Mouse (Mus musculus) myocyte (in vitro differentiated cells): ENCODE results near the gene Zfp362. TPM values are rescaled to one million over a fixed set of nuclear protein-coding genes. Genes with fewer than 3 reads are reported as not detected.
A peak's percentile ranks its signal among the peaks of the same experiment; 100 is the strongest.

Source experiments
- H3K27me3 ChIP-seq: one replicate; pipeline ENCODE4 v1.6.1; 2011; ENCODE audit not compliant: control insufficient read depth, insufficient read depth, insufficient read length
- H3K36me3 ChIP-seq: one replicate; pipeline ENCODE4 v1.6.1; 2011; ENCODE audit not compliant: control insufficient read depth, insufficient read depth
- H3K4me2 ChIP-seq: one replicate; pipeline ENCODE4 v1.6.1; 2011; ENCODE audit warnings: low read depth, control low read depth
- H3K4me3 ChIP-seq: one replicate; pipeline ENCODE4 v1.5.1; 2011; ENCODE audit warnings: mild to moderate bottlenecking, control low read depth, moderate library complexity
- H3K79me2 ChIP-seq: one replicate; pipeline ENCODE4 v1.6.1; 2011; ENCODE audit not compliant: control insufficient read depth, insufficient read depth
- H3ac ChIP-seq: one replicate; pipeline ENCODE4 v1.6.1; 2011; ENCODE audit not compliant: control insufficient read depth, insufficient read length
- CEBPB ChIP-seq: IDR thresholded peaks from 2 replicates; pipeline ENCODE4 v1.6.1; 2011; ENCODE audit warnings: mild to moderate bottlenecking, moderate library complexity; ENCODE audit not compliant: poor library complexity, insufficient read depth, severe bottlenecking
- E2F4 ChIP-seq: IDR thresholded peaks from one replicate; pipeline ENCODE4 v1.6.1; 2011; ENCODE audit warnings: mild to moderate bottlenecking, control low read depth, moderate library complexity; ENCODE audit not compliant: insufficient read depth
- MAX ChIP-seq: IDR thresholded peaks from one replicate; pipeline ENCODE4 v1.6.1; 2011; ENCODE audit warnings: low read depth, mild to moderate bottlenecking, control low read depth
- MYOD1 ChIP-seq, 3 experiments: IDR thresholded peaks; one replicate each; pipeline ENCODE4 v1.6.1; 2011; ENCODE audit warnings: control low read depth in 2 of 3, low read depth in 2 of 3, mild to moderate bottlenecking in 2 of 3, moderate library complexity in 1 of 3; ENCODE audit not compliant: insufficient read length in 2 of 3, control insufficient read depth in 1 of 3
- MYOG ChIP-seq, 3 experiments: IDR thresholded peaks; one replicate each; pipeline ENCODE4 v1.6.1; 2011; ENCODE audit warnings: control low read depth in 2 of 3, low read depth in 2 of 3, mild to moderate bottlenecking in 2 of 3; ENCODE audit not compliant: insufficient read length in 2 of 3, control insufficient read depth in 1 of 3, insufficient read depth in 1 of 3
- POLR2A ChIP-seq: IDR thresholded peaks from one replicate; pipeline ENCODE4 v1.6.1; 2011; ENCODE audit warnings: low read depth, mild to moderate bottlenecking, control low read depth, moderate library complexity; ENCODE audit not compliant: insufficient read length
- POLR2AphosphoS2 ChIP-seq: IDR thresholded peaks from one replicate; pipeline ENCODE4 v1.6.1; 2011; ENCODE audit warnings: low read depth, control low read depth; ENCODE audit not compliant: insufficient read length
- REST ChIP-seq: IDR thresholded peaks from one replicate; pipeline ENCODE4 v1.6.1; 2011; ENCODE audit warnings: mild to moderate bottlenecking, control low read depth, moderate library complexity; ENCODE audit not compliant: insufficient read depth, insufficient read length
- SRF ChIP-seq: IDR thresholded peaks from one replicate; pipeline ENCODE4 v1.6.1; 2011; ENCODE audit warnings: low read depth; ENCODE audit not compliant: control insufficient read depth, insufficient read length
- TCF12 ChIP-seq: IDR thresholded peaks from one replicate; pipeline ENCODE4 v1.6.1; 2011; ENCODE audit warnings: mild to moderate bottlenecking, control low read depth; ENCODE audit not compliant: poor library complexity, insufficient read depth, severe bottlenecking
- TCF3 ChIP-seq: IDR thresholded peaks from one replicate; pipeline ENCODE4 v1.6.1; 2011; ENCODE audit warnings: low read depth, control low read depth; ENCODE audit not compliant: insufficient read length
- USF1 ChIP-seq: IDR thresholded peaks from one replicate; pipeline ENCODE4 v1.6.1; 2011; ENCODE audit warnings: low read depth, mild to moderate bottlenecking, control low read depth, moderate library complexity
- polyA plus RNA-seq: library from polyadenylated mRNA; unstranded; fragments of >200 nt; fragmentation: generic; extraction: Trizol; gene quantifications from one replicate; pipeline ENCODE4 v1.2.1, GENCODE M21; 2012; ENCODE audit warnings: missing spikeins

Zfp362 gene
- polyA plus RNA-seq, 1 experiment = 12.0 TPM

DNA sequence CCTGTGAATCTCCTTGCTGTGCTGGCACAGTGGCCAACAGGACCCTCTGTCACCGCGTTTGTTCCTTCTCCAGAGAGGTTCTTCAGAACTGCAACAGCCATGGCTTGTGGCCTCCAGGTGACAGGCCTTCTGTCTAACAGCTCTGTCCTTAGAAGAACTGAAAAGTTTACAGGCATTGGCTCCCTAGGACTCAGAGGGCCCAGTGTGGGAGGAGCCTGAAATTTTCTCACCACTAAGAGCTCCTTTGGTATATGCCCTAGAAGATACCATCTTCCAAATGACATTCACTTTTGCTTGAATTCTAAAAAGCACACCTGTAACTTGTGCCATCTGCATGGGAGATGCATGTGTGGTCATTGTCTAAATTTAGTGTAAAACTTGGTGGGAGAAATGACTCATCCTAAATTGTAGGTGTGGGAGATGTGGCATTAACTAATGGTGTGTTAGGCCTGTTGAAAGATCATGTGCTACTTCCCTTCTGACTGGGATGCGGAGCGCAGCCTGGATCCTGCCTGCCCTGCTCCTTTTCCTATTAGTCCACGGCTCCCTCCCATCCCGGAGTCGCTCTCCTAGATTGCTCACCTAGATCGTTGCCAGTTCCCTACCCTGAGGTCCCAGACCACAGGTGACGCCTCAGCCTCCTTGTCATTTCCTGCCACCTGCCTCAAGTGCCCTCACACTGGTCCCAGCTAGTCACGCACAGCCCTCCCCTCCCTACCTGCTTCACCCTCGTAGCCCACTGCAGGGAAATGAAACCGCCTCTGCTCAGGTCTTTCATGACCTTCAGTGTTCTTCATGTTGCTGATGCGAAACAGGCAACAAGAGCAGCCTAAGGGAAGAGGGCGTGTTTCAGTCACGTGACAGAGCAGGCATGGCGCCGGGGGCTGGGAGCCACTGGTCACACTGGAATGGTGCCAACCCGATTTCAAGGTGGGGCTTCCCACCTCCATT, 70.8 kb downstream of the Zfp362 start:
- H3K79me2 ChIP-seq = peaks cover 100% of the 10 kb centered on the region
- H3K27me3 ChIP-seq = no peaks in the 10 kb centered on the region
- H3K4me2 ChIP-seq = peak overlapping the region; percentile 50
- H3K4me3 ChIP-seq = no peak overlapping the region
- H3ac ChIP-seq = no peak overlapping the region
- H3K36me3 ChIP-seq = no peaks in the 10 kb centered on the region
- TF ChIP-seq TCF12 (no peak), POLR2AphosphoS2 (no peak), MYOD1 (IDR thresholded peaks at IDR 0.05; ENCODE audit: control insufficient read depth in 1 of 3, insufficient read length in 2 of 3, low read depth in 2 of 3) (peak in 1 of 3 experiments; percentile 38), E2F4 (no peak), USF1 (peak; percentile 56), POLR2A (no peak), SRF (no peak), MYOG (IDR thresholded peaks at IDR 0.05; ENCODE audit: control insufficient read depth in 1 of 3, insufficient read depth in 1 of 3, insufficient read length in 2 of 3, low read depth in 2 of 3) (no peak), CEBPB (no peak), REST (no peak), TCF3 (no peak), MAX (no peak)

DNA sequence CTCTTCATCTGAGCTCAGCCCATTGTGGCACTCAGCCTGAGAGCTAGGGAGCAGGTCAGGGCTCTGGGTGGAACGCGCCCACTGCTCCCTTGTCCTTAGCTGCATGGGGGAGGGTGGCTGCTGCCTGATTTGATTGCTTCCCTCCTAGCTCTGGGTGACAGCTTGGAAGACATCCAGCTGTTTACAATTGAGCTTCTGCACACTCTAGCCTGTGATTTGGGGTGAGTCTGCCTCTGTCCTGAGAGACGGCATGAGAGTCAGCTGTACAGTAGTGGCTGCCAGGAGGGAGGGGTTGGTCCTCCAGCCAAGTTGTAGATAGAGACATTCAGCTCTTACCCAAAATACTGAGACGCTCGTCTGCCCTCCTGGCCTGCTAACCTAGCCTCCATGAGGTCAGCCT, 71.6 kb downstream of the Zfp362 start:
- Histone ChIP-seq H3K27me3 (no peaks in the 10 kb centered on the region), H3K4me3 (no peak overlapping the region), H3K79me2 (peaks cover 100% of the 10 kb centered on the region), H3K36me3 (no peaks in the 10 kb centered on the region), H3K4me2 (peak overlapping the region; percentile 50), H3ac (no peak overlapping the region)
- TF ChIP-seq USF1 (no peak), MYOD1 (IDR thresholded peaks at IDR 0.05; ENCODE audit: control insufficient read depth in 1 of 3, insufficient read length in 2 of 3, low read depth in 2 of 3) (peak in 1 of 3 experiments; percentile 4), MYOG (IDR thresholded peaks at IDR 0.05; ENCODE audit: control insufficient read depth in 1 of 3, insufficient read depth in 1 of 3, insufficient read length in 2 of 3, low read depth in 2 of 3) (peak in 1 of 3 experiments; percentile 7), MAX (no peak)

DNA sequence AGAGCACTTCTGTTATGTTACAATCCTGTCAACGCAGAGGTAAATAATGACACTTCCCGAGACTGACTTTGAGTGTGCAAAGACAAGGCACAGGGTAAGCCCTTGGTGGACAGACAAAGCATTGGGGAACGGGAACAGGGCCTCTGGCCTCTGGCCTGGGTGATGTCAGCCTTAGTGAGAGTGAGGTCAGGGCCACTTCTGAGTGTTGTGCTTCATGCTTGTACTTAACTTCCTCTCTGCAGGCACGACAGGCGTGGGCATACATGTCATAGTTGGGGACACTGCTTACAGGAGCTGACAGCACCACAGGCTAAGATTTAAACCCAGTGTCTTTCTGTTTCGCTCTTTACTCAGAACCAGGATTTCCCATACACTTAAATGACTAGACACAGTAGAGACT, 72.3 kb downstream of the Zfp362 start:
- no peaks in the 10 kb centered on the region for H3K36me3 ChIP-seq
- H3ac ChIP-seq = no peak overlapping the region
- no peaks in the 10 kb centered on the region for H3K27me3 ChIP-seq
- peaks cover 100% of the 10 kb centered on the region for H3K79me2 ChIP-seq
- TF ChIP-seq POLR2AphosphoS2 (peak; percentile 33), SRF (no peak)
- peak overlapping the region; percentile 50 for H3K4me2 ChIP-seq
- H3K4me3 ChIP-seq = no peak overlapping the region

- peak overlapping the region; percentile 50 for H3K4me2 ChIP-seq
Observed at GRCm38 (mm10) chr4:128732794-128733193, 73.1 kb downstream of the Zfp362 start.

GRCm38 (mm10) chr4:128730271-128730670, 75.6 kb downstream of the Zfp362 start:
- TF ChIP-seq TCF12 (no peak), MYOG (IDR thresholded peaks at IDR 0.05; ENCODE audit: control insufficient read depth in 1 of 3, insufficient read depth in 1 of 3, insufficient read length in 2 of 3, low read depth in 2 of 3) (no peak), POLR2A (no peak), POLR2AphosphoS2 (no peak)

More at GRCm38 (mm10) chr4:128732794-128733193, 73.1 kb downstream of the Zfp362 start:
- Histone ChIP-seq H3K36me3 (no peaks in the 10 kb centered on the region), H3ac (no peak overlapping the region), H3K79me2 (peaks cover 100% of the 10 kb centered on the region), H3K4me3 (no peak overlapping the region), H3K27me3 (no peaks in the 10 kb centered on the region)
- TF ChIP-seq POLR2AphosphoS2 = no peak
- TF ChIP-seq TCF3 = no peak
- TF ChIP-seq TCF12 = no peak
- no peak for TF ChIP-seq E2F4
- no peak for TF ChIP-seq MAX
- no peak for TF ChIP-seq POLR2A
- no peak for TF ChIP-seq USF1
- no peak for TF ChIP-seq CEBPB
- TF ChIP-seq SRF = no peak
- TF ChIP-seq REST = no peak
- TF ChIP-seq MYOD1 (IDR thresholded peaks at IDR 0.05; ENCODE audit: control insufficient read depth in 1 of 3, insufficient read length in 2 of 3, low read depth in 2 of 3) = no peak
- TF ChIP-seq MYOG (IDR thresholded peaks at IDR 0.05; ENCODE audit: control insufficient read depth in 1 of 3, insufficient read depth in 1 of 3, insufficient read length in 2 of 3, low read depth in 2 of 3) = no peak

More at GRCm38 (mm10) chr4:128730271-128730670, 75.6 kb downstream of the Zfp362 start:
- H3K36me3 ChIP-seq = no peaks in the 10 kb centered on the region
- H3K79me2 ChIP-seq = peaks cover 76% of the 10 kb centered on the region
- no peak overlapping the region for H3ac ChIP-seq
- H3K27me3 ChIP-seq = no peaks in the 10 kb centered on the region
- peak overlapping the region; percentile 90 for H3K4me2 ChIP-seq
- peak overlapping the region; percentile 86 for H3K4me3 ChIP-seq
